Comparison of ENCODE assay signal across 13 mouse cellular contexts in genomic region chr4:44363434-44364013, GRCm38 (mm10).
DNase-seq lines count a peak whose midpoint lies in the region; ATAC-seq and TF ChIP-seq lines count a peak whose summit lies in the region.
"Had no signal": no experiment of that assay in that cellular context is flagged by ENCODE, and none has a peak within 500 bp of the region (broad histone marks: within the 10 kb centered on the region; RNA-seq: fewer than 3 reads in every experiment).

No protein-coding gene starts in this region.

- H3K27me3 ChIP-seq in heart, adult 2 months (ENCODE audit: control insufficient read depth, insufficient read depth, low read length): no peaks in the 10 kb centered on the region
- H3K27me3 ChIP-seq in midbrain, embryonic 14.5 days (ENCODE audit: control insufficient read depth, insufficient read depth, low read length): no peaks in the 10 kb centered on the region
- no peaks in the 10 kb centered on the region for H3K27me3 ChIP-seq in midbrain, embryonic 13.5 days
- H3K27me3 ChIP-seq in liver, embryonic 12.5 days (replicated peaks): no peaks in the 10 kb centered on the region
- H3K27me3 ChIP-seq: liver, embryonic 13.5 days; midbrain, embryonic 15.5 days had no signal

- H3K79me2 ChIP-seq in heart, adult 2 months (replicated peaks; ENCODE audit: control insufficient read depth, insufficient read depth, low read length): no peaks in the 10 kb centered on the region

- TF ChIP-seq CTCF in heart, adult 2 months (IDR thresholded peaks at IDR 0.05): no peak

- H3K27ac ChIP-seq in heart, adult 2 months: no peak overlapping the region
- no peak overlapping the region for H3K27ac ChIP-seq in midbrain, embryonic 14.5 days (replicated peaks; ENCODE audit: low read depth, low read length)
- no peak overlapping the region for H3K27ac ChIP-seq in midbrain, embryonic 13.5 days
- no peak overlapping the region for H3K27ac ChIP-seq in liver, embryonic 12.5 days
- H3K27ac ChIP-seq: liver, embryonic 13.5 days; midbrain, embryonic 15.5 days had no signal

- no peak for TF ChIP-seq POLR2A in heart, adult 2 months (IDR thresholded peaks at IDR 0.05; ENCODE audit: insufficient read depth, low read depth, low read length)

- no peaks in the 10 kb centered on the region for H3K36me3 ChIP-seq in heart, adult 2 months (ENCODE audit: control insufficient read depth, insufficient read depth, low read length)
- no peaks in the 10 kb centered on the region for H3K36me3 ChIP-seq in midbrain, embryonic 14.5 days (ENCODE audit: control insufficient read depth, insufficient read depth, low read length)
- H3K36me3 ChIP-seq in midbrain, embryonic 13.5 days: 0 out of 2 replicates have a peak, but pooled peaks cover 3% of the 10 kb centered on the region
- H3K36me3 ChIP-seq in liver, embryonic 12.5 days: peaks cover 44% of the 10 kb centered on the region
- H3K36me3 ChIP-seq: midbrain, embryonic 15.5 days had no signal

- WGBS in heart, adult 2 months: 44% methylated on average over 12 of the region's 12 CpGs
- 72% methylated on average over 12 of the region's 12 CpGs for WGBS in midbrain, embryonic 14.5 days
- WGBS in midbrain, embryonic 13.5 days: 81% methylated on average over 12 of the region's 12 CpGs
- 83% methylated on average over 12 of the region's 12 CpGs for WGBS in liver, embryonic 12.5 days (ENCODE audit: insufficient replicate concordance)

- no peak overlapping the region for H3K9ac ChIP-seq in heart, adult 2 months (ENCODE audit: low read depth, low read length)
- no peak overlapping the region for H3K9ac ChIP-seq in midbrain, embryonic 14.5 days (replicated peaks; ENCODE audit: low read length)
- no peak overlapping the region for H3K9ac ChIP-seq in midbrain, embryonic 13.5 days (replicated peaks)
- H3K9ac ChIP-seq in liver, embryonic 12.5 days: no peak overlapping the region
- H3K9ac ChIP-seq: liver, embryonic 13.5 days; midbrain, embryonic 15.5 days had no signal

- DNase-seq in heart, postnatal 10 days: peak; percentile 6 to 14
- no peak for DNase-seq in heart, adult 2 months
- peak; percentile 63 for DNase-seq in midbrain, embryonic 14.5 days
- peak; percentile 8 for DNase-seq in NIH3T3 (ENCODE audit: low read depth)
- DNase-seq in lung, postnatal 36 days: peak; percentile 3
- DNase-seq: gastrocnemius, postnatal 14 days; kidney, adult 9 months; liver, embryonic 13.5 days; thymus, postnatal 25 days had no signal

- H3K4me1 ChIP-seq in heart, adult 2 months (ENCODE audit: control insufficient read depth, insufficient read depth, low read length): no peaks in the 10 kb centered on the region
- no peaks in the 10 kb centered on the region for H3K4me1 ChIP-seq in midbrain, embryonic 14.5 days (ENCODE audit: control insufficient read depth, insufficient read depth, low read length)
- H3K4me1 ChIP-seq in midbrain, embryonic 13.5 days (replicated peaks): peaks cover 8% of the 10 kb centered on the region; the same call in 1 of the 2 replicates
- H3K4me1 ChIP-seq in liver, embryonic 12.5 days: no peaks in the 10 kb centered on the region
- H3K4me1 ChIP-seq: liver, embryonic 13.5 days had no signal

- H3K4me2 ChIP-seq in midbrain, embryonic 14.5 days (ENCODE audit: low read length): no peak overlapping the region
- no peak overlapping the region for H3K4me2 ChIP-seq in midbrain, embryonic 13.5 days (replicated peaks)
- H3K4me2 ChIP-seq in liver, embryonic 12.5 days: no peak overlapping the region
- H3K4me2 ChIP-seq: liver, embryonic 13.5 days; midbrain, embryonic 15.5 days had no signal

- H3K9me3 ChIP-seq in midbrain, embryonic 14.5 days (ENCODE audit: control insufficient read depth, low read length): no peaks in the 10 kb centered on the region
- no peaks in the 10 kb centered on the region for H3K9me3 ChIP-seq in midbrain, embryonic 13.5 days
- H3K9me3 ChIP-seq in liver, embryonic 12.5 days (replicated peaks): no peaks in the 10 kb centered on the region
- H3K9me3 ChIP-seq: liver, embryonic 13.5 days; midbrain, embryonic 15.5 days had no signal

- no peak overlapping the region for H3K4me3 ChIP-seq in heart, adult 2 months
- no peak overlapping the region for H3K4me3 ChIP-seq in midbrain, embryonic 14.5 days (replicated peaks; ENCODE audit: low read depth, low read length)
- H3K4me3 ChIP-seq in midbrain, embryonic 13.5 days (replicated peaks): no peak overlapping the region
- H3K4me3 ChIP-seq in liver, embryonic 12.5 days: no peak overlapping the region
- H3K4me3 ChIP-seq: liver, embryonic 13.5 days; midbrain, embryonic 15.5 days had no signal

- ATAC-seq in midbrain, embryonic 14.5 days (ENCODE audit: low FRiP score, low TSS enrichment): no peak
- no peak for ATAC-seq in midbrain, embryonic 13.5 days
- no peak for ATAC-seq in liver, embryonic 12.5 days
- ATAC-seq: activated CD4-positive, CD25-positive, alpha-beta regulatory T cell, adult 4 months; midbrain, embryonic 15.5 days had no signal

- intact Hi-C loops in heart, postnatal 10 days (cut with DNase I): no loop called here
- intact Hi-C loops in heart, adult 2 months (cut with DNase I): no loop called here

- TF ChIP-seq EP300 in heart, adult 2 months (IDR thresholded peaks at IDR 0.05; ENCODE audit: insufficient read depth, low read depth, low read length): no peak

Comparison
In these comparisons a context has a peak if more than half of its experiments do, and no peak if none do; other contexts are left out.
1. DNase-seq: peak in heart, postnatal 10 days (2 of 2), midbrain, embryonic 14.5 days (single experiment), NIH3T3 (single experiment) and lung, postnatal 36 days (single experiment); none in heart, adult 2 months (0 of 2).